18 mouse cellular contexts compared by ENCODE assay signal in the genomic region with DNA sequence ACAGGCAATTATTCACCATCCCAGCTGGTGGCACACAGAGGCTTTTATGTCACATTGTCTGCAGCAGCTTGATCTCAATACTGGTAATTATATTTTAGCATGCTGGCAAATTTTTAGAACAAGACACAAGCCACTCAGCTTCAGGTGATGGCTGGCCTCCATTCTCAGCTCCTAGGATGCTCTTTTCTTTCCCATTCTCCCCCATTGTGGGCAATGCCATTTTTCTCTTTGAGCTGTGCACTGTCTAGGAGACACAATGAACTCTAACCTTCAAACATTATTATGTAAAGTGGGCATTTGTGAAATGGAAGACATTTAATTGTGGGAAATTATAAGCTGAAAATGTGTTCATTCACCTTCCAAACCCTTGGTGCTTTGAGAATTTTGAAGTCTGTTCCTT.
DNase-seq lines count a peak whose midpoint lies in the region; ATAC-seq and TF ChIP-seq lines count a peak whose summit lies in the region.
"Had no signal": no experiment of that assay in that cellular context is flagged by ENCODE, and none has a peak within 500 bp of the region (broad histone marks: within the 10 kb centered on the region; RNA-seq: fewer than 3 reads in every experiment).

No protein-coding gene starts in this region.

- no peaks in the 10 kb centered on the region for H3K9me3 ChIP-seq in forebrain, embryonic 14.5 days (replicated peaks; ENCODE audit: control insufficient read depth, low read length)
- H3K9me3 ChIP-seq in forebrain, postnatal 0 days (ENCODE audit: low read length): no peaks in the 10 kb centered on the region
- no peaks in the 10 kb centered on the region for H3K9me3 ChIP-seq in hindbrain, embryonic 11.5 days (ENCODE audit: control insufficient read depth, low read length)
- H3K9me3 ChIP-seq in hindbrain, postnatal 0 days (ENCODE audit: low read length): no peaks in the 10 kb centered on the region
- H3K9me3 ChIP-seq in midbrain, embryonic 13.5 days: no peaks in the 10 kb centered on the region
- H3K9me3 ChIP-seq in midbrain, postnatal 0 days (ENCODE audit: low read length): no peaks in the 10 kb centered on the region
- H3K9me3 ChIP-seq in hindbrain, embryonic 15.5 days: no peaks in the 10 kb centered on the region
- H3K9me3 ChIP-seq: embryonic facial prominence, embryonic 12.5 days; heart, embryonic 10.5 days had no signal

- no peak overlapping the region for H3K4me3 ChIP-seq in forebrain, embryonic 14.5 days (ENCODE audit: low read depth, low read length)
- no peak overlapping the region for H3K4me3 ChIP-seq in forebrain, postnatal 0 days (ENCODE audit: low read depth, low read length)
- H3K4me3 ChIP-seq in hindbrain, embryonic 11.5 days (ENCODE audit: low read depth, low read length): no peak overlapping the region
- no peak overlapping the region for H3K4me3 ChIP-seq in hindbrain, postnatal 0 days (ENCODE audit: low read length)
- no peak overlapping the region for H3K4me3 ChIP-seq in midbrain, embryonic 13.5 days (replicated peaks)
- no peak overlapping the region for H3K4me3 ChIP-seq in midbrain, postnatal 0 days (ENCODE audit: low read depth, low read length)
- no peak overlapping the region for H3K4me3 ChIP-seq in hindbrain, embryonic 15.5 days
- H3K4me3 ChIP-seq: embryonic facial prominence, embryonic 12.5 days; heart, embryonic 10.5 days had no signal

- no peak overlapping the region for H3K4me2 ChIP-seq in forebrain, embryonic 14.5 days (ENCODE audit: low read length)
- H3K4me2 ChIP-seq in forebrain, postnatal 0 days (ENCODE audit: low read depth): no peak overlapping the region
- no peak overlapping the region for H3K4me2 ChIP-seq in hindbrain, embryonic 11.5 days (replicated peaks; ENCODE audit: low read depth, low read length)
- no peak overlapping the region for H3K4me2 ChIP-seq in hindbrain, postnatal 0 days (ENCODE audit: low read depth, low read length)
- H3K4me2 ChIP-seq in midbrain, embryonic 13.5 days (replicated peaks): no peak overlapping the region
- H3K4me2 ChIP-seq in midbrain, postnatal 0 days (ENCODE audit: low read depth, low read length, poor library complexity, severe bottlenecking): no peak overlapping the region
- no peak overlapping the region for H3K4me2 ChIP-seq in hindbrain, embryonic 15.5 days
- H3K4me2 ChIP-seq: embryonic facial prominence, embryonic 12.5 days had no signal

- H3K27me3 ChIP-seq in forebrain, embryonic 14.5 days (replicated peaks; ENCODE audit: control insufficient read depth, insufficient read depth, low read length): no peaks in the 10 kb centered on the region
- H3K27me3 ChIP-seq in forebrain, postnatal 0 days (ENCODE audit: insufficient read depth, low read length): no peaks in the 10 kb centered on the region
- peaks cover 6% of the 10 kb centered on the region; the same call in 1 of the 2 replicates for H3K27me3 ChIP-seq in hindbrain, embryonic 11.5 days (ENCODE audit: control insufficient read depth, insufficient read depth, low read length)
- H3K27me3 ChIP-seq in hindbrain, postnatal 0 days (ENCODE audit: insufficient read depth, low read length): no peaks in the 10 kb centered on the region
- 0 out of 2 replicates have a peak, but pooled peaks cover 3% of the 10 kb centered on the region for H3K27me3 ChIP-seq in midbrain, embryonic 13.5 days
- no peaks in the 10 kb centered on the region for H3K27me3 ChIP-seq in midbrain, postnatal 0 days (ENCODE audit: insufficient read depth, low read length)
- H3K27me3 ChIP-seq in hindbrain, embryonic 15.5 days: 0 out of 2 replicates have a peak, but pooled peaks cover 3% of the 10 kb centered on the region
- H3K27me3 ChIP-seq: embryonic facial prominence, embryonic 12.5 days had no signal

- no peak for ATAC-seq in forebrain, embryonic 14.5 days
- ATAC-seq in forebrain, postnatal 0 days: no peak
- ATAC-seq in hindbrain, embryonic 11.5 days (ENCODE audit: low FRiP score): peak; percentile 71
- no peak for ATAC-seq in hindbrain, postnatal 0 days
- peak; percentile 65 for ATAC-seq in midbrain, embryonic 13.5 days
- ATAC-seq in midbrain, postnatal 0 days (ENCODE audit: low FRiP score): no peak
- ATAC-seq in hindbrain, embryonic 15.5 days (ENCODE audit: low FRiP score, low read depth): 0 out of 2 replicates have a peak, but pooled peaks have one; percentile 56
- ATAC-seq in monocyte, adult 5-6 weeks (replicated peaks; ENCODE audit: insufficient number of reproducible peaks, low FRiP score, low TSS enrichment, poor library complexity, severe bottlenecking): no peak

- H3K27ac ChIP-seq in forebrain, embryonic 14.5 days (ENCODE audit: low read depth, low read length): no peak overlapping the region
- H3K27ac ChIP-seq in forebrain, postnatal 0 days (ENCODE audit: low read depth, low read length): no peak overlapping the region
- H3K27ac ChIP-seq in hindbrain, embryonic 11.5 days (ENCODE audit: low read depth, low read length): no peak overlapping the region
- H3K27ac ChIP-seq in hindbrain, postnatal 0 days: no peak overlapping the region
- no peak overlapping the region for H3K27ac ChIP-seq in midbrain, embryonic 13.5 days
- no peak overlapping the region for H3K27ac ChIP-seq in midbrain, postnatal 0 days (ENCODE audit: low read depth, low read length)
- no peak overlapping the region for H3K27ac ChIP-seq in hindbrain, embryonic 15.5 days (replicated peaks)
- H3K27ac ChIP-seq: embryonic facial prominence, embryonic 12.5 days; heart, embryonic 10.5 days had no signal

- no peaks in the 10 kb centered on the region for H3K4me1 ChIP-seq in forebrain, embryonic 14.5 days (ENCODE audit: control insufficient read depth, insufficient read depth, low read length)
- no peaks in the 10 kb centered on the region for H3K4me1 ChIP-seq in forebrain, postnatal 0 days (ENCODE audit: insufficient read depth)
- H3K4me1 ChIP-seq in hindbrain, embryonic 11.5 days (replicated peaks; ENCODE audit: control insufficient read depth, insufficient read depth, low read length): no peaks in the 10 kb centered on the region
- no peaks in the 10 kb centered on the region for H3K4me1 ChIP-seq in hindbrain, postnatal 0 days (ENCODE audit: insufficient read depth, low read length)
- 0 out of 2 replicates have a peak, but pooled peaks cover 4% of the 10 kb centered on the region for H3K4me1 ChIP-seq in midbrain, embryonic 13.5 days (replicated peaks)
- no peaks in the 10 kb centered on the region for H3K4me1 ChIP-seq in midbrain, postnatal 0 days (ENCODE audit: insufficient read depth, low read length)
- 0 out of 2 replicates have a peak, but pooled peaks cover 5% of the 10 kb centered on the region for H3K4me1 ChIP-seq in hindbrain, embryonic 15.5 days (replicated peaks)
- H3K4me1 ChIP-seq: heart, embryonic 10.5 days had no signal

- peak; percentile 29 for DNase-seq in forebrain, embryonic 14.5 days (ENCODE audit: low spot score)
- DNase-seq in forebrain, postnatal 0 days: no peak
- DNase-seq in hindbrain, embryonic 11.5 days (ENCODE audit: low spot score): no peak
- DNase-seq in hindbrain, postnatal 0 days (ENCODE audit: low spot score): no peak
- no peak for DNase-seq in midbrain, postnatal 0 days (ENCODE audit: low spot score)
- DNase-seq: adrenal gland, adult 2 months; adrenal gland, postnatal 25 days; cerebellum, adult 2 months; cerebellum, postnatal 10 days; gastrocnemius, postnatal 36 days; heart, adult 18-20 months; heart, postnatal 14 days; kidney, adult 11 months had no signal

- no peaks in the 10 kb centered on the region for H3K36me3 ChIP-seq in forebrain, embryonic 14.5 days (ENCODE audit: control insufficient read depth, insufficient read depth, low read length)
- no peaks in the 10 kb centered on the region for H3K36me3 ChIP-seq in forebrain, postnatal 0 days (ENCODE audit: insufficient read depth)
- no peaks in the 10 kb centered on the region for H3K36me3 ChIP-seq in hindbrain, embryonic 11.5 days (ENCODE audit: control insufficient read depth, insufficient read depth, low read length)
- no peaks in the 10 kb centered on the region for H3K36me3 ChIP-seq in hindbrain, postnatal 0 days (ENCODE audit: insufficient read depth, low read length)
- no peaks in the 10 kb centered on the region for H3K36me3 ChIP-seq in midbrain, embryonic 13.5 days
- H3K36me3 ChIP-seq in midbrain, postnatal 0 days (ENCODE audit: insufficient read depth, low read length): no peaks in the 10 kb centered on the region
- no peaks in the 10 kb centered on the region for H3K36me3 ChIP-seq in hindbrain, embryonic 15.5 days
- H3K36me3 ChIP-seq: embryonic facial prominence, embryonic 12.5 days; heart, embryonic 10.5 days had no signal

- H3K9ac ChIP-seq in forebrain, embryonic 14.5 days (ENCODE audit: low read length): no peak overlapping the region
- no peak overlapping the region for H3K9ac ChIP-seq in forebrain, postnatal 0 days
- H3K9ac ChIP-seq in hindbrain, embryonic 11.5 days (ENCODE audit: low read depth, low read length): no peak overlapping the region
- no peak overlapping the region for H3K9ac ChIP-seq in hindbrain, postnatal 0 days (replicated peaks; ENCODE audit: low read length)
- no peak overlapping the region for H3K9ac ChIP-seq in midbrain, embryonic 13.5 days (replicated peaks)
- no peak overlapping the region for H3K9ac ChIP-seq in midbrain, postnatal 0 days (replicated peaks; ENCODE audit: low read length, poor library complexity, severe bottlenecking)
- H3K9ac ChIP-seq in hindbrain, embryonic 15.5 days: no peak overlapping the region
- H3K9ac ChIP-seq: embryonic facial prominence, embryonic 12.5 days had no signal

- no peak for TF ChIP-seq CTCF in forebrain, postnatal 0 days (IDR thresholded peaks at IDR 0.05; ENCODE audit: low read depth)
- TF ChIP-seq CTCF in hindbrain, postnatal 0 days (IDR thresholded peaks at IDR 0.05; ENCODE audit: low read depth): no peak
- no peak for TF ChIP-seq CTCF in midbrain, postnatal 0 days (IDR thresholded peaks at IDR 0.05)

Comparison
In these comparisons a context has a peak if more than half of its experiments do, and no peak if none do; other contexts are left out.
1. ATAC-seq: peak in hindbrain, embryonic 11.5 days (single experiment), midbrain, embryonic 13.5 days (single experiment) and hindbrain, embryonic 15.5 days (single experiment); none in forebrain, embryonic 14.5 days (single experiment), forebrain, postnatal 0 days (single experiment), hindbrain, postnatal 0 days (single experiment), midbrain, postnatal 0 days (single experiment) and monocyte, adult 5-6 weeks (single experiment).